Mouse (Mus musculus) testis, adult 2 months (tissue): ENCODE results near the gene Tex2. TPM values are rescaled to one million over a fixed set of nuclear protein-coding genes. Genes with fewer than 3 reads are reported as not detected.

ENCODE experiments used
- H3K27ac ChIP-seq: fragments of 200-500 bp; 2 replicates; pipeline ENCODE4 v1.5.1; 2012; ENCODE audit warnings: low read depth, low read length; ENCODE audit not compliant: control insufficient read depth, insufficient read depth
- H3K27me3 ChIP-seq: fragments of 200-500 bp; 2 replicates; pipeline ENCODE4 v1.6.1; 2012; ENCODE audit warnings: mild to moderate bottlenecking, low read length, moderate library complexity; ENCODE audit not compliant: control insufficient read depth, insufficient read depth
- H3K36me3 ChIP-seq: fragments of 200-500 bp; 2 replicates; pipeline ENCODE4 v1.6.1; 2012; ENCODE audit warnings: mild to moderate bottlenecking, low read length; ENCODE audit not compliant: control insufficient read depth, insufficient read depth
- H3K4me1 ChIP-seq: fragments of 200-500 bp; 2 replicates; pipeline ENCODE4 v1.6.1; 2012; ENCODE audit warnings: low read length; ENCODE audit not compliant: control insufficient read depth, insufficient read depth
- H3K4me3 ChIP-seq: fragments of 200-500 bp; 2 replicates; pipeline ENCODE4 v1.5.1; 2012; ENCODE audit warnings: low read depth, mild to moderate bottlenecking, low read length, moderate library complexity, mixed read lengths; ENCODE audit not compliant: control insufficient read depth
- CTCF ChIP-seq: fragments of 200-500 bp; IDR thresholded peaks from 2 replicates; pipeline ENCODE4 v1.5.1; 2012; ENCODE audit warnings: low read depth, mild to moderate bottlenecking, inconsistent platforms, low read length, moderate library complexity; ENCODE audit not compliant: control insufficient read depth, insufficient read depth, insufficient replicate concordance
- POLR2A ChIP-seq: fragments of 200-500 bp; IDR thresholded peaks from 2 replicates; pipeline ENCODE4 v1.6.1; 2012; ENCODE audit warnings: low read depth, mild to moderate bottlenecking, inconsistent platforms, low read length, moderate library complexity; ENCODE audit not compliant: control insufficient read depth
- polyA plus RNA-seq: library from polyadenylated mRNA; depleted of rRNA; stranded (reverse); fragments of >200 nt; gene quantifications from 2 replicates; pipeline ENCODE4 v1.2.3, GENCODE M21; 2012

Tex2 gene
- polyA plus RNA-seq, 1 experiment = 234 TPM

- no peaks in the 10 kb centered on the region for H3K4me1 ChIP-seq
- TF ChIP-seq POLR2A = no peak
- TF ChIP-seq CTCF = no peak
- H3K27me3 ChIP-seq = no peaks in the 10 kb centered on the region
- H3K4me3 ChIP-seq = no peak overlapping the region
- no peak overlapping the region for H3K27ac ChIP-seq
- H3K36me3 ChIP-seq = no peaks in the 10 kb centered on the region
Observed at GRCm38 (mm10) chr11:106479619-106480529, 133.3 kb downstream of the Tex2 start.

GRCm38 (mm10) chr11:106478745-106479144, 134.5 kb downstream of the Tex2 start:
- Histone ChIP-seq H3K4me3 (no peak overlapping the region), H3K27me3 (no peaks in the 10 kb centered on the region), H3K4me1 (no peaks in the 10 kb centered on the region), H3K27ac (no peak overlapping the region), H3K36me3 (no peaks in the 10 kb centered on the region)
- TF ChIP-seq POLR2A = no peak

GRCm38 (mm10) chr11:106477505-106478160, 135.6 kb downstream of the Tex2 start:
- Histone ChIP-seq H3K4me1 (no peaks in the 10 kb centered on the region), H3K27me3 (no peaks in the 10 kb centered on the region), H3K27ac (no peak overlapping the region), H3K36me3 (no peaks in the 10 kb centered on the region), H3K4me3 (no peak overlapping the region)
- TF ChIP-seq POLR2A = no peak
- TF ChIP-seq CTCF = no peak

- H3K4me3 ChIP-seq = no peak overlapping the region
Observed at GRCm38 (mm10) chr11:106475309-106475708, 137.9 kb downstream of the Tex2 start.

GRCm38 (mm10) chr11:106471629-106472028, 141.6 kb downstream of the Tex2 start:
- no peaks in the 10 kb centered on the region for H3K4me1 ChIP-seq
- no peak for TF ChIP-seq POLR2A
- no peak for TF ChIP-seq CTCF
- no peaks in the 10 kb centered on the region for H3K27me3 ChIP-seq
- H3K4me3 ChIP-seq = no peak overlapping the region
- no peak overlapping the region for H3K27ac ChIP-seq
- no peaks in the 10 kb centered on the region for H3K36me3 ChIP-seq

More at GRCm38 (mm10) chr11:106475309-106475708, 137.9 kb downstream of the Tex2 start:
- TF ChIP-seq POLR2A = no peak
- TF ChIP-seq CTCF = no peak
- H3K4me1 ChIP-seq = no peaks in the 10 kb centered on the region
- no peaks in the 10 kb centered on the region for H3K36me3 ChIP-seq
- H3K27ac ChIP-seq = no peak overlapping the region
- H3K27me3 ChIP-seq = no peaks in the 10 kb centered on the region

- Histone ChIP-seq H3K4me3 (no peak overlapping the region), H3K27ac (no peak overlapping the region), H3K36me3 (no peaks in the 10 kb centered on the region), H3K27me3 (no peaks in the 10 kb centered on the region), H3K4me1 (no peaks in the 10 kb centered on the region)
- no peak for TF ChIP-seq CTCF
- no peak for TF ChIP-seq POLR2A
Observed at GRCm38 (mm10) chr11:106468509-106468908, 144.7 kb downstream of the Tex2 start.

GRCm38 (mm10) chr11:106465932-106466331, 147.3 kb downstream of the Tex2 start:
- TF ChIP-seq POLR2A (no peak), CTCF (no peak)
- Histone ChIP-seq H3K36me3 (no peaks in the 10 kb centered on the region), H3K4me1 (no peaks in the 10 kb centered on the region), H3K27me3 (no peaks in the 10 kb centered on the region), H3K4me3 (no peak overlapping the region), H3K27ac (no peak overlapping the region)
